Mouse (Mus musculus) liver, embryonic 14 days (tissue): ENCODE data around the gene Agfg1. TPM values are rescaled to one million over a fixed set of nuclear protein-coding genes. Genes with fewer than 3 reads are reported as not detected.

Experiments used
- polyA plus RNA-seq: library from polyadenylated mRNA; depleted of rRNA; stranded (reverse); fragments of >200 nt; gene quantifications from 2 replicates; pipeline ENCODE4 v1.2.3, GENCODE M21; 2012; rRNA removed

The Agfg1 gene
- polyA plus RNA-seq = 37.8 and 46.2 TPM in 2 replicates

DNA sequence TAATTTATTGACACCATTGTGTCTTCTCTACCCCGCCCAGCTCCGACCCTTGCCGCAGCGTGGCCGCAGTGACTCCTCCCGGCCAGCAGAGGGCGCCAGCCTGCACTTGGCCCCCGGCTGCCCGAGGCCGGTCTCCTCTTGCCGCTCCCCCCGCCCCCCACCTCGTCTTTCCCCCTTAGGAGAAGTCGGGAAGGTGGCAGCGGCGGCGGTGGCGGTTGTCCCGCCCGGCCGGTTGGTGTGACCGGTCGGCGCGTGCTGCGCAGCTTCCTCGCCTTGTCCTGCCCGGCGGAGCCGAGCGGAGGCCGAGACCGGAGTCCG is at the start of gene Agfg1:
Gene Agfg1 (plus strand): TSS at position 188 of the 318 bp plus-strand sequence.

GRCm38 (mm10) chr1:82913025-82913424 is 73.7 kb downstream of the Agfg1 start, which contains the start of gene A030005L19Rik:
TSS of gene A030005L19Rik (plus strand) at chr1:82913325.

GRCm38 (mm10) chr1:82924650-82925049 is 85.4 kb downstream of the Agfg1 start, which contains the start of gene A030014E15Rik:
TSS of gene A030014E15Rik (plus strand) at chr1:82924917.

GRCm38 (mm10) chr1:82931326-82931725 is 92.0 kb downstream of the Agfg1 start, which contains the start of gene Gm6217:
TSS of gene Gm6217 (minus strand) at chr1:82931399.

GRCm38 (mm10) chr1:82943295-82943694 is 104.0 kb downstream of the Agfg1 start, which contains the start of gene A030003K21Rik:
TSS of gene A030003K21Rik (minus strand) at chr1:82943388.

Other genes with a start within 250 kb of the Agfg1 start
- gene Mff, start 114.6 kb upstream of the Agfg1 start, polyA plus RNA-seq = 83.3 and 93.7 TPM in 2 replicates
- not detected in 2 replicates for gene Tm4sf20, start 71.0 kb upstream of the Agfg1 start, polyA plus RNA-seq
- gene Gm47791, start 68.2 kb upstream of the Agfg1 start, polyA plus RNA-seq = not detected in 2 replicates
- 1.8 and 2.1 TPM in 2 replicates for gene A030005L19Rik, start 73.8 kb downstream of the Agfg1 start, polyA plus RNA-seq
- 0.09 TPM in 2 replicates for gene A030014E15Rik, start 85.4 kb downstream of the Agfg1 start, polyA plus RNA-seq
- not detected in 2 replicates for gene Gm6217, start 91.9 kb downstream of the Agfg1 start, polyA plus RNA-seq
- not detected in 2 replicates for gene A030003K21Rik, start 103.9 kb downstream of the Agfg1 start, polyA plus RNA-seq
- gene Gm7544, start 116.5 kb downstream of the Agfg1 start, polyA plus RNA-seq = not detected in 2 replicates
- not detected in 2 replicates for gene Gm47955, start 120.8 kb downstream of the Agfg1 start, polyA plus RNA-seq
- not detected in 2 replicates for gene Gm47959, start 161.1 kb downstream of the Agfg1 start, polyA plus RNA-seq
- 0.03 and 0.06 TPM in 2 replicates for gene Slc19a3, start 199.0 kb downstream of the Agfg1 start, polyA plus RNA-seq
- gene Krtap28-10, start 203.0 kb downstream of the Agfg1 start, polyA plus RNA-seq = not detected in 2 replicates
- not detected in 2 replicates for gene Gm47969, start 205.4 kb downstream of the Agfg1 start, polyA plus RNA-seq
- not detected in 2 replicates for gene A030005K14Rik, start 219.9 kb downstream of the Agfg1 start, polyA plus RNA-seq
- gene Krtap28-13, start 221.4 kb downstream of the Agfg1 start, polyA plus RNA-seq = not detected in 2 replicates